Mouse (Mus musculus): Measurements from ENCODE around the gene Commd8. TPM values are rescaled to one million over a fixed set of nuclear protein-coding genes. Genes with fewer than 3 reads are reported as not detected.

The Commd8 gene
- total and polyA plus RNA-seq, 2 experiments = 2.3 to 13.8 TPM

DNA sequence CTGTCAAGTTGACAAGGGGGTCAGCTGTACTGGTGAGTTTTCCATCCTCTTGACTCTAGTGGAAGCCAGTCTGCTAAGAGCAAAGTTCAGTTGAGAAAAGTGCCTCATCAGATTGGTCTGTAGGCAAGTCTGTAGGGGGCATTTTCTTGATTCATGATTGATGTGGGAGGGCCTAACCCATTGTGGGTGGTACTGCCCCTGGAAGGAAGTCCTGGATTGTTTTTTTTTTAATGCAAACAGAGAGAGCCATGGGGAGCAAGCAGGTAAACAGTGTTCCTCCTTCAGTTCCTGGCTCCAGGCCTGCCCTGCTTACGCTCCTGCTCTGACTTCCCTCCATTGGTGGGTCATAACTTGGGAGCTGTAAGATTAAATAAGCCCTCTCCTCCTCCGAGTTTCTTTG, 34.1 kb downstream of the Commd8 start:
- no peak overlapping the region for H3K4me3 ChIP-seq (ENCODE audit: insufficient read depth, low read depth, low read length)
- H3K4me1 ChIP-seq (ENCODE audit: control insufficient read depth, insufficient read depth, low read length) = peaks cover 6% of the 10 kb centered on the region
- no peaks in the 10 kb centered on the region for H3K27me3 ChIP-seq (ENCODE audit: control insufficient read depth, insufficient read depth, low read length)
- WGBS = 19% methylated on average over 2 of the region's 2 CpGs
- no peak overlapping the region for H3K27ac ChIP-seq (replicated peaks; ENCODE audit: insufficient read depth, low read depth, low read length)
- H3K79me2 ChIP-seq (ENCODE audit: control insufficient read depth, insufficient read depth, low read length) = no peaks in the 10 kb centered on the region
- no peak for DNase-seq (ENCODE audit: extremely low read depth, low read depth, low spot score)
- TF ChIP-seq CTCF (IDR thresholded peaks at IDR 0.05; ENCODE audit: low read depth, low read length) = no peak
- no peak for TF ChIP-seq POLR2A (IDR thresholded peaks at IDR 0.05; ENCODE audit: extremely low read depth, insufficient read depth, low read length)
- H3K36me3 ChIP-seq (ENCODE audit: control insufficient read depth, insufficient read depth, low read length) = no peaks in the 10 kb centered on the region
- no peak overlapping the region for H3K9ac ChIP-seq (ENCODE audit: low read depth, low read length)

DNA sequence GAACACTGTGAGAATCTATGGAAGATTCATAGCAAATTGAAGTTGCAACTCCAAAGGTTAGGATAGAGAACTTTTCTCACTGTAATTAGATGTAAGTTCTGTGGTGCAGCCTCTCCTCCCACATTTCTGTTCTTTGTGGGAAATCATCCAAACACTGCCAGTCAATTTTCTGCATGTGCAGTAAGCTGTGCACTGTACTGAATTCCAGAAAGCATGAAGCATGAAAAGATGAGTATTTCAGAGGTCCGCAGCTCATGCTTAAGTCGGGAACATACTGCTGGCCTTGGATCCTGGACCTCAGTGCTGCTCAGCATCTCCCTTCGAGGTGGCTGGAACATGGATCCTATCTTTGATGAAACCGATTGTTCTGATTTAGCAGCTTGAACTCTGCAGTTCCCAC, 41.3 kb downstream of the Commd8 start:
- no peak overlapping the region for H3K27ac ChIP-seq (replicated peaks; ENCODE audit: insufficient read depth, low read depth, low read length)
- no peaks in the 10 kb centered on the region for H3K27me3 ChIP-seq (ENCODE audit: control insufficient read depth, insufficient read depth, low read length)
- H3K4me3 ChIP-seq (ENCODE audit: insufficient read depth, low read depth, low read length) = no peak overlapping the region
- no peaks in the 10 kb centered on the region for H3K36me3 ChIP-seq (ENCODE audit: control insufficient read depth, insufficient read depth, low read length)
- no peaks in the 10 kb centered on the region for H3K4me1 ChIP-seq (ENCODE audit: control insufficient read depth, insufficient read depth, low read length)
- H3K9ac ChIP-seq (ENCODE audit: low read depth, low read length) = no peak overlapping the region
- TF ChIP-seq CTCF (IDR thresholded peaks at IDR 0.05; ENCODE audit: low read depth, low read length) (no peak), POLR2A (IDR thresholded peaks at IDR 0.05; ENCODE audit: extremely low read depth, insufficient read depth, low read length) (no peak)
- 91% methylated on average over 4 of the region's 4 CpGs for WGBS
- no peaks in the 10 kb centered on the region for H3K79me2 ChIP-seq (ENCODE audit: control insufficient read depth, insufficient read depth, low read length)
- no peak for DNase-seq (ENCODE audit: extremely low read depth, low read depth, low spot score)

DNA sequence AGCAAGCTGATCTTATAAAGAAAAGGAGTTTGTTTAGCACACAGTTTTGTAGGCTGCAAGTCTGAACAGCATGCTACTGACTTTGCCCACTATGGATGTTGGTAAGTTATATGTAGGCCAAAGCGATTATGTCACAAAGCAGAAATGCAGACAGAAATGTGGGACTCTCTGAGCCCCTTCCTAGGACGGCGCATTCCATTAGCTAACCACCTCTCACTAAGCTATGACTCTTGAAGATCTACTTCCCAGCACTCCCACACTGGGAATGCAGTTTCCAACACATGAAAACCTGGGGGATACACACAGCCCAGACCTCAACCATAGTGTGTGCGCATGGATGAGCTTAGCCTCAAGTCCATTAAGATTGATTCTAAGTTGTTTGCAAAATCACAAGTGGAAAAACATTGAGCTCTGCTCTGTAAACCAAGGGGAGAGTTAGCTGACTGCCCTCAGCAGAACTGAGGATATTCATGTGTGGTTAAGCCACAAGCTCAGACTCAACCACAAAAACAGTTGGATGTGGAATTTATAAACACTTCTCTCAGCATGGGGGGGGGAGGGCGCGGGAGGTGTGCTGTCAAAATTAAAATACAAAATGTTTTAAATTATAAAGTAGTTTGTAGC, 45.5 kb downstream of the Commd8 start:
- DNase-seq (ENCODE audit: extremely low read depth, low read depth, low spot score) = no peak
- Histone ChIP-seq H3K9ac (ENCODE audit: low read depth, low read length) (no peak overlapping the region), H3K79me2 (ENCODE audit: control insufficient read depth, insufficient read depth, low read length) (no peaks in the 10 kb centered on the region), H3K4me3 (ENCODE audit: insufficient read depth, low read depth, low read length) (no peak overlapping the region), H3K27ac (replicated peaks; ENCODE audit: insufficient read depth, low read depth, low read length) (no peak overlapping the region), H3K27me3 (ENCODE audit: control insufficient read depth, insufficient read depth, low read length) (no peaks in the 10 kb centered on the region), H3K36me3 (ENCODE audit: control insufficient read depth, insufficient read depth, low read length) (no peaks in the 10 kb centered on the region), H3K4me1 (ENCODE audit: control insufficient read depth, insufficient read depth, low read length) (no peaks in the 10 kb centered on the region)
- TF ChIP-seq POLR2A (IDR thresholded peaks at IDR 0.05; ENCODE audit: extremely low read depth, insufficient read depth, low read length) (no peak), CTCF (IDR thresholded peaks at IDR 0.05; ENCODE audit: low read depth, low read length) (no peak)
- 87% methylated on average over 6 of the region's 6 CpGs for WGBS

Data from liver, adult 2 months (tissue).